Mouse (Mus musculus): ENCODE results near the gene Gpa33. TPM values are rescaled to one million over a fixed set of nuclear protein-coding genes. Genes with fewer than 3 reads are reported as not detected.

Gene Gpa33
- total and polyA plus RNA-seq, 3 experiments = 0.04 TPM; not detected in 2

DNA sequence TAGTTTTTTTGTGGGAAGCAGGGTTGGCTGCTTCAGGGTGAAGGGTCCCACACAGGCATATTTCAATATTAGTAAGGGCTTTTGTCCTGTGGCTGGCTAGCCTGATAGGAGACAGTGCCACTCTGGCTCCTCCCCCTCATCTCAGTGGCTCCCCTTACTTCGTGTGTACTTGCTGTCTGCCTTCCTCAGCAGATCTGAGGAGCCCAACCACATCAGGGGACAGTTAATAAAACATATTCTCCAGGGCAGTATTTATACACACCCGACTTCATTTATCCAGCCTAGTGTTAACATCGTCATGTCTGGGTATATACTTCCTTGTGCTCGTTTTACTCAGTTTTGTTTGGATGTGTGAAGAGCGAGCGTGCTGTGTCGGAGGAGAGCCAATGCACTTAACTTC is 7.9 kb upstream of the Gpa33 start:
- no peak overlapping the region for H3K4me2 ChIP-seq (ENCODE audit: insufficient read depth, low read depth, poor library complexity, severe bottlenecking)
- no peak overlapping the region for H3K9ac ChIP-seq (ENCODE audit: insufficient read depth, low read depth)
- no peaks in the 10 kb centered on the region for H3K27me3 ChIP-seq (replicated peaks)
- no peaks in the 10 kb centered on the region for H3K4me1 ChIP-seq (ENCODE audit: control insufficient read depth in 1 of 2, insufficient read depth in 2 of 2)
- H3K4me3 ChIP-seq (replicated peaks in 1 of 3; ENCODE audit: low read depth in 2 of 3, low read length in 2 of 3, poor library complexity in 1 of 3) = no peak overlapping the region
- H3K27ac ChIP-seq (ENCODE audit: insufficient read depth, low read depth) = no peak overlapping the region
- no peaks in the 10 kb centered on the region for H3K79me2 ChIP-seq (replicated peaks; ENCODE audit: control insufficient read depth, extremely low read depth, insufficient read depth, poor library complexity, severe bottlenecking)
- dilution Hi-C loops (cut with MboI; ENCODE audit: extremely low pct_ligation_motif_present, extremely low pct_unique_long_range_greater_than_20kb, low sequenced_read_pairs) (no loop called here), in situ Hi-C loops (cut with MboI; ENCODE audit: low pct_ligation_motif_present, low pct_unique_long_range_greater_than_20kb, low sequenced_read_pairs) (no loop called here)
- no peaks in the 10 kb centered on the region for H3K36me3 ChIP-seq (replicated peaks in 1 of 2; ENCODE audit: control insufficient read depth in 1 of 2, insufficient read depth in 1 of 2, low read length in 1 of 2)
- TF ChIP-seq POLR2AphosphoS2 (IDR thresholded peaks at IDR 0.05; ENCODE audit: low read depth, low read length) (no peak), RAD21 (IDR thresholded peaks at IDR 0.05; ENCODE audit: low read depth, low read length) (no peak), MEF2A (IDR thresholded peaks at IDR 0.05; ENCODE audit: borderline replicate concordance, low read depth, low read length) (no peak), ZMIZ1 (IDR thresholded peaks at IDR 0.05; ENCODE audit: low read depth, low read length) (no peak), TCF12 (IDR thresholded peaks at IDR 0.05; ENCODE audit: low read depth, low read length) (no peak), NRF1 (IDR thresholded peaks at IDR 0.05; ENCODE audit: low read depth, low read length) (no peak)
- H3K9me3 ChIP-seq (replicated peaks; ENCODE audit: low read length) = no peaks in the 10 kb centered on the region
- no peak for DNase-seq (ENCODE audit: extremely low read depth)

DNA sequence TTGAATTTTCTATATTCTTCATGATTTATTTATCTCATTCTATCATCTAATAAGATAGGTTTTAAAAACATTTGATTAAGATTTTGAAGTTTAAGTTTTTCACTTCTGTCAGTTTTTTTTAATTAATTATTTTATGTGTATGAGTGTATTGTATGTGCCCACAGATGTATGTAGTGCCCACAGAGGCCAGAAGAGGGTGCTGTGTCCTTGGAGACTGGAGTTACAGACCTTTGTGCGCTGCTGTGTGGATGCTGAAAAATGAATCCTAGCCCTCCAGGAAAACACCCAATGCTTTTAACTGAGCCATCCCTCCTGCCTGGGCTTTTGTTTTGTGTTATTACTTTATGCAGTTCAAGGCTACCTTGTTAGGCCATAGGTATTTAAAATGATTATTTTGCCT is 7.0 kb upstream of the Gpa33 start:
- no peaks in the 10 kb centered on the region for H3K4me1 ChIP-seq (ENCODE audit: control insufficient read depth in 1 of 2, insufficient read depth in 2 of 2)
- no peak overlapping the region for H3K27ac ChIP-seq (ENCODE audit: insufficient read depth, low read depth)
- H3K27me3 ChIP-seq (replicated peaks) = no peaks in the 10 kb centered on the region
- no peak overlapping the region for H3K4me3 ChIP-seq (replicated peaks in 1 of 3; ENCODE audit: low read depth in 2 of 3, low read length in 2 of 3, poor library complexity in 1 of 3)
- no peaks in the 10 kb centered on the region for H3K79me2 ChIP-seq (replicated peaks; ENCODE audit: control insufficient read depth, extremely low read depth, insufficient read depth, poor library complexity, severe bottlenecking)
- no peak overlapping the region for H3K9ac ChIP-seq (ENCODE audit: insufficient read depth, low read depth)
- in situ Hi-C loops (cut with MboI; ENCODE audit: low pct_ligation_motif_present, low pct_unique_long_range_greater_than_20kb, low sequenced_read_pairs) = no loop called here
- no peaks in the 10 kb centered on the region for H3K36me3 ChIP-seq (replicated peaks in 1 of 2; ENCODE audit: control insufficient read depth in 1 of 2, insufficient read depth in 1 of 2, low read length in 1 of 2)
- TF ChIP-seq RAD21 (IDR thresholded peaks at IDR 0.05; ENCODE audit: low read depth, low read length) = peak; percentile 3
- TF ChIP-seq ZMIZ1 (IDR thresholded peaks at IDR 0.05; ENCODE audit: low read depth, low read length) = no peak
- peak in 1 of 2 experiments; percentile 36; a peak in 2 of 4 replicates for TF ChIP-seq CTCF (conservative IDR thresholded peaks at IDR 0.05 in 1 of 2, IDR thresholded peaks at IDR 0.05 in 1 of 2; ENCODE audit: low read depth in 2 of 2, low read length in 2 of 2)
- TF ChIP-seq TBP (conservative IDR thresholded peaks at IDR 0.05; ENCODE audit: low read depth, low read length) = no peak
- no peak for TF ChIP-seq UBTF (IDR thresholded peaks at IDR 0.05; ENCODE audit: low read depth, low read length)
- H3K4me2 ChIP-seq (ENCODE audit: insufficient read depth, low read depth, poor library complexity, severe bottlenecking) = no peak overlapping the region
- H3K9me3 ChIP-seq (replicated peaks; ENCODE audit: low read length) = no peaks in the 10 kb centered on the region
- no peak for DNase-seq (ENCODE audit: extremely low read depth)
- dilution Hi-C loops (cut with MboI; ENCODE audit: extremely low pct_ligation_motif_present, extremely low pct_unique_long_range_greater_than_20kb, low sequenced_read_pairs) = no loop called here

DNA sequence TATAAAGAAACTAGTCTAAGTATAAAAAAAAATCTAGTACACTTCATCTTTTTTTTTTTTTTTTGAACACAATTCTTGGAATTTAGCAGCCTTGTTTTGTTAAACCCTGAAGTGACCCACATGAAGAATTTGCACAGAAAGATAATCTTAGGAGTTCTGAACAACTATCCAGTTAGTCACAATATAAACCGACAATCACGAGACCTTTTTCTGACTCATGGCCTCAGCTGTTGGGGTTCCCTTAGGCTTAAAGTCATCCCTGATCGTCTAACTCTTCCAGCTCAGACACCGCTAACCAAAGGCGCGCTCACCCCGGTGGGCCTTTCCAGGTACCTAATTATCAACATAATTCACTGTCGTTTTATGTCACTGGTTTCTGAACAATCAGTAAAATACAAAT is 6.3 kb upstream of the Gpa33 start:
- no peaks in the 10 kb centered on the region for H3K36me3 ChIP-seq (replicated peaks in 1 of 2; ENCODE audit: control insufficient read depth in 1 of 2, insufficient read depth in 1 of 2, low read length in 1 of 2)
- no peaks in the 10 kb centered on the region for H3K4me1 ChIP-seq (ENCODE audit: control insufficient read depth in 1 of 2, insufficient read depth in 2 of 2)
- in situ Hi-C loops (cut with MboI; ENCODE audit: low pct_ligation_motif_present, low pct_unique_long_range_greater_than_20kb, low sequenced_read_pairs) (no loop called here), dilution Hi-C loops (cut with MboI; ENCODE audit: extremely low pct_ligation_motif_present, extremely low pct_unique_long_range_greater_than_20kb, low sequenced_read_pairs) (no loop called here)
- DNase-seq (ENCODE audit: extremely low read depth) = no peak
- no peak for TF ChIP-seq ETS1 (conservative IDR thresholded peaks at IDR 0.05; ENCODE audit: low read depth, low read length)
- no peak for TF ChIP-seq NELFE (IDR thresholded peaks at IDR 0.05; ENCODE audit: low read depth, low read length)
- no peak for TF ChIP-seq MAFK (IDR thresholded peaks at IDR 0.05; ENCODE audit: insufficient replicate concordance, low read length)
- no peak for TF ChIP-seq KAT2A (IDR thresholded peaks at IDR 0.05; ENCODE audit: insufficient replicate concordance, low read length)
- TF ChIP-seq TBP (conservative IDR thresholded peaks at IDR 0.05; ENCODE audit: low read depth, low read length) = no peak
- TF ChIP-seq UBTF (IDR thresholded peaks at IDR 0.05; ENCODE audit: low read depth, low read length) = no peak
- TF ChIP-seq IRF4 (IDR thresholded peaks at IDR 0.05; ENCODE audit: low read depth, low read length) = no peak
- no peak for TF ChIP-seq POLR2AphosphoS2 (IDR thresholded peaks at IDR 0.05; ENCODE audit: low read depth, low read length)
- no peak overlapping the region for H3K27ac ChIP-seq (ENCODE audit: insufficient read depth, low read depth)
- H3K27me3 ChIP-seq (replicated peaks) = no peaks in the 10 kb centered on the region
- H3K9ac ChIP-seq (ENCODE audit: insufficient read depth, low read depth) = no peak overlapping the region
- H3K4me3 ChIP-seq (replicated peaks in 1 of 3; ENCODE audit: low read depth in 2 of 3, low read length in 2 of 3, poor library complexity in 1 of 3) = no peak overlapping the region
- no peaks in the 10 kb centered on the region for H3K79me2 ChIP-seq (replicated peaks; ENCODE audit: control insufficient read depth, extremely low read depth, insufficient read depth, poor library complexity, severe bottlenecking)
- H3K4me2 ChIP-seq (ENCODE audit: insufficient read depth, low read depth, poor library complexity, severe bottlenecking) = no peak overlapping the region
- no peaks in the 10 kb centered on the region for H3K9me3 ChIP-seq (replicated peaks; ENCODE audit: low read length)

All from CH12.LX (cell line).